Mouse (Mus musculus) heart, embryonic 16.5 days (tissue): ENCODE data around the gene Tmem198. TPM values are rescaled to one million over a fixed set of nuclear protein-coding genes. Genes with fewer than 3 reads are reported as not detected.

Experiments
- ATAC-seq: fragments of 200-750 bp; cut with Nextera tagmentation; replicated peaks from 2 replicates; pipeline ENCODE4 v1.8.0; 2017; ENCODE audit warnings: moderate number of reproducible peaks; ENCODE audit not compliant: insufficient read depth, low FRiP score; ENCODE audit errors: extremely low read depth
- H3K27ac ChIP-seq: fragments of 300-500 bp; sonication (generic); 2 replicates; pipeline ENCODE4 v1.5.1; 2014; ENCODE audit warnings: mild to moderate bottlenecking, low read length, control low read depth, moderate library complexity
- H3K27me3 ChIP-seq: fragments of 300-500 bp; sonication (generic); 2 replicates; pipeline ENCODE4 v1.6.1; 2014; ENCODE audit warnings: low read length, mixed read lengths; ENCODE audit not compliant: control insufficient read depth, insufficient read depth
- H3K36me3 ChIP-seq: fragments of 300-500 bp; sonication (generic); 2 replicates; pipeline ENCODE4 v1.6.1; 2014; ENCODE audit not compliant: control insufficient read depth, insufficient read depth
- H3K4me1 ChIP-seq: fragments of 300-500 bp; sonication (generic); 2 replicates; pipeline ENCODE4 v1.6.1; 2014; ENCODE audit warnings: low read length, mixed read lengths; ENCODE audit not compliant: control insufficient read depth, insufficient read depth
- H3K4me2 ChIP-seq: fragments of 300-500 bp; sonication (generic); 2 replicates; pipeline ENCODE4 v1.6.1; 2014; ENCODE audit warnings: low read depth, mild to moderate bottlenecking, control low read depth, low read length
- H3K4me3 ChIP-seq: fragments of 300-500 bp; sonication (generic); 2 replicates; pipeline ENCODE4 v1.5.1; 2014; ENCODE audit warnings: mild to moderate bottlenecking, control low read depth, low read length
- H3K9ac ChIP-seq: fragments of 300-500 bp; sonication (generic); 2 replicates; pipeline ENCODE4 v1.6.1; 2014; ENCODE audit warnings: low read length, control low read depth
- H3K9me3 ChIP-seq: fragments of 300-500 bp; sonication (generic); replicated peaks from 2 replicates; pipeline ENCODE4 v1.6.1; 2016; ENCODE audit warnings: low read length; ENCODE audit not compliant: control insufficient read depth
- WGBS: fragments of 180-500 bp; shearing (Covaris S2); extraction: QIAGEN DNeasy Blood & Tissue Kit; methylation state at CpG from one replicate; pipeline ENCODE4 v1.1.7; 2014; 5-methylcytosine and 5-hydroxymethylcytosine counted together
- polyA plus RNA-seq: library from polyadenylated mRNA; unstranded; fragments of >200 nt; fragmentation: Nextera tagmentation; extraction: Ambion mirVana; gene quantifications from 2 replicates; pipeline ENCODE4 v1.2.1, GENCODE M21; 2015

The Tmem198 gene
- polyA plus RNA-seq, 1 experiment from 2014 or later, result 0.60 TPM

DNA sequence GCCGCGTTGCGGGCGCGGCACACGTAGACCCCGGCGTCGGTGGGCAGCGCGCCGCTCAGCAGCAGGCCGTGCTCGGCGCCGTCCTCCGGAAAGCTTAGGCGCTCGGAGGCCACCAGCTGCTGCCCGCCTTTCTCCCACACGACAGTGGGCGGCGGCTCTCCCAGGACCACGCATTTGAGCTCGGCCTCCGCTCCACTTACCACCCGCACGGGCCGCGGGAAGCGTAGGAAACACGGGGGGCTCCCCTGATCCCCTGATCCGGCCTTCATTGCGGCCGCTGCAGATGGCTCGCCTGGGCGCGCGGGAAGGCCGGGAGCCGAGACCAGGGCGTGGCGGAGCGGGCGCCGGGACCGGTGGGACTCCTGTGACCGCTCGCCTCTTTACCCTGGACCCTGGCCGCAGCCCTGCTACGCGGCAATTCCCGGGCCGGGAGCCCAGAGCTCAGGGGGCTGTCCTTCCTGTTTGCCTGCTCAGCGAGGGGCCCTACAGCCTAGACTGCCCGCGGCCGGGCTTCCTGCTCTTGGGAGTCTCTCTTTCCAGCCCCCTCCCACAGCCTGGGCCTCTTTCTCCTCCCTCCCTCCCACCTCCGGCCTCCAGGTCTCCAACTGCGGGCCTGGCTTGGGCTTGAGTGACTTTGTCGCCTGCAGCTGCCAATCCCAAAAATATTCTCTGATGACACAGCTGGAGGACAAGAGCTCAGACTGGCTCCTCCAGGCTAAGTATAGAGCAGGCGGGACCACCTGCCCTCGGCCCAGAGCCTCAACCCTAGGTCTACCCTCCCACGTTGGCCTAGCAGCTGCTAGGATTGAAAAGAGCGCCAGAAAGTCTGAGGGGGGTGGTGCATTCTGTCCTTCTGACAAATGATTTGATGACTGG lies 26.9 kb downstream of the Tmem198 start, which contains the start of gene Obsl1:
Obsl1 (minus strand) TSS at position 497 of the 876 bp plus-strand sequence.
- no peaks in the 10 kb centered on the region for H3K27me3 ChIP-seq
- peak within 1 kb of the TSS; percentile 100 for H3K27ac ChIP-seq
- peak within 1 kb of the TSS; percentile 89 for H3K4me2 ChIP-seq
- WGBS, result under 1% methylated on average over 65 of the region's 65 CpGs
- peak within 1 kb of the TSS; percentile 92 for H3K4me3 ChIP-seq
- H3K9me3 ChIP-seq, result no peaks in the 10 kb centered on the region
- peaks cover 51% of the 10 kb centered on the region for H3K4me1 ChIP-seq
- ATAC-seq, result peak; percentile 93
- peaks cover 11% of the 10 kb centered on the region for H3K36me3 ChIP-seq
- peak within 1 kb of the TSS; percentile 99 for H3K9ac ChIP-seq

DNA sequence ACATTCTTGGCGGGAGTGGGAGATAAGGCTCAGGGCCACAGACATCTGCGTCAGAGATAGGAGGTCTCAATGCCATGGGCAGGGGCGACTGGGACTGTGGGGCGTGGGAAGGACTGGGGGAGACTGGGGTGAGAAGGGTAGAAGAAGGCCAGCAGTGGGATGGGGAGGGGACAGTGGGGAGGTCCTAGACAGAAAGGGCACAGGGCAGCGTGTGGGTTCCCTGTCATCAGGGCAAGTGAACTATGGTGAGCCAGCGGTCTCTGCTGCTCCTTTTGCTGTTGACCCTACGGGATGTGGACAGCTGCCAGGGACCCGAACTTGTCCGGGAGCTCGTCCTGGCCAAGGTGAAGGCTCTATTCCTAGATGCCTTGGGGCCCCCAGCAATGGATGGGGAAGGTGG lies 27.7 kb downstream of the Tmem198 start, which contains the start of gene Inha:
Inha (plus strand) TSS at position 72 of the 400 bp plus-strand sequence.
- 34% methylated on average over 10 of the region's 10 CpGs for WGBS
- H3K4me1 ChIP-seq, result peaks cover 59% of the 10 kb centered on the region
- peak within 1 kb of the TSS; percentile 89 for H3K4me2 ChIP-seq
- H3K27me3 ChIP-seq, result no peaks in the 10 kb centered on the region
- H3K27ac ChIP-seq, result peak within 1 kb of the TSS; percentile 100
- H3K36me3 ChIP-seq, result 0 out of 2 replicates have a peak, but pooled peaks cover 4% of the 10 kb centered on the region
- peak within 1 kb of the TSS; percentile 92 for H3K4me3 ChIP-seq
- peak within 1 kb of the TSS; percentile 99 for H3K9ac ChIP-seq
- no peak for ATAC-seq
- H3K9me3 ChIP-seq, result no peaks in the 10 kb centered on the region

DNA sequence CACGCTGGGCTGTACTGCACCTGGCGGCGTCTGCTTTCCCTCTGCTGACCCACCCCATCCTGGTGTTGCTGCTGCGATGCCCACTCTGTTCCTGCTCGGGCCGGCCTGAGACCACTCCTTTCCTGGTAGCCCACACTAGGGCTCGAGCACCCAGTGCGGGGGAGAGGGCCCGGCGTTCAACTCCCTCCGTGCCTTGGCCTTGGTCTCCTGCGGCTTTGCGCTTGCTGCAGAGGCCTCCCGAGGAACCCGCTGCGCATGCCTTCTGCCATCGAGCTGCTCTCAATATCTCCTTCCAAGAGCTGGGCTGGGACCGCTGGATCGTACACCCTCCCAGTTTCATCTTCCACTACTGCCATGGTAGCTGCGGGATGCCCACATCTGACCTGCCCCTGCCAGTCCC lies 30.3 kb downstream of the Tmem198 start:
- H3K27ac ChIP-seq, result peak overlapping the region; percentile 95
- peaks cover 43% of the 10 kb centered on the region for H3K4me1 ChIP-seq
- H3K4me2 ChIP-seq, result no peak overlapping the region; the same call in 1 of the 2 replicates
- H3K27me3 ChIP-seq, result no peaks in the 10 kb centered on the region
- no peak overlapping the region for H3K4me3 ChIP-seq
- H3K9ac ChIP-seq, result peak overlapping the region; percentile 29; the same call in 1 of the 2 replicates
- H3K9me3 ChIP-seq, result no peaks in the 10 kb centered on the region
- 53% methylated on average over 20 of the region's 20 CpGs for WGBS
- ATAC-seq, result no peak
- H3K36me3 ChIP-seq, result no peaks in the 10 kb centered on the region

DNA sequence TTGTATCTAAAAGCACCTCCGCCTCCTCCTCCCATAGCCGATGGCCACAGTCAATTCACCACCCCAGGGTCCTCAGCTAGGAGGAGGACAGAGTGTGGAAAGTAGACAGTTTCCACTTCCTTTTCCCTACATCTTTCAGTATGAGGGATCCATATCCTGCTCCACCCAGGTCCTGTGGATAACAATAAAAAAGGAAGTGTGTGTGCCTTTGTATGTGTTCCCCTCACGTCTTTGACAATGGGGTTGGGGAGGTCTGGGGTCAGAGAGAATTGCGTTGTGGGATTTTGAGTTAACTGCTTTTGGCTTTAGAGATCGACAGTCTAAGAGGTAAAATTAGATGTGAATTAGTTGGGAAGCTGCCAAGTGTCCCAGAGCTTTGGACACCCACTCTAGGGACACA lies 30.8 kb downstream of the Tmem198 start:
- Histone ChIP-seq H3K9me3 (no peaks in the 10 kb centered on the region), H3K9ac (no peak overlapping the region), H3K4me3 (no peak overlapping the region), H3K36me3 (no peaks in the 10 kb centered on the region), H3K4me2 (0 out of 2 replicates have a peak overlapping the region, but pooled peaks have one; percentile 17), H3K27me3 (no peaks in the 10 kb centered on the region), H3K27ac (peak overlapping the region; percentile 95), H3K4me1 (peaks cover 43% of the 10 kb centered on the region)
- ATAC-seq, result no peak
- 37% methylated on average over 5 of the region's 5 CpGs for WGBS

DNA sequence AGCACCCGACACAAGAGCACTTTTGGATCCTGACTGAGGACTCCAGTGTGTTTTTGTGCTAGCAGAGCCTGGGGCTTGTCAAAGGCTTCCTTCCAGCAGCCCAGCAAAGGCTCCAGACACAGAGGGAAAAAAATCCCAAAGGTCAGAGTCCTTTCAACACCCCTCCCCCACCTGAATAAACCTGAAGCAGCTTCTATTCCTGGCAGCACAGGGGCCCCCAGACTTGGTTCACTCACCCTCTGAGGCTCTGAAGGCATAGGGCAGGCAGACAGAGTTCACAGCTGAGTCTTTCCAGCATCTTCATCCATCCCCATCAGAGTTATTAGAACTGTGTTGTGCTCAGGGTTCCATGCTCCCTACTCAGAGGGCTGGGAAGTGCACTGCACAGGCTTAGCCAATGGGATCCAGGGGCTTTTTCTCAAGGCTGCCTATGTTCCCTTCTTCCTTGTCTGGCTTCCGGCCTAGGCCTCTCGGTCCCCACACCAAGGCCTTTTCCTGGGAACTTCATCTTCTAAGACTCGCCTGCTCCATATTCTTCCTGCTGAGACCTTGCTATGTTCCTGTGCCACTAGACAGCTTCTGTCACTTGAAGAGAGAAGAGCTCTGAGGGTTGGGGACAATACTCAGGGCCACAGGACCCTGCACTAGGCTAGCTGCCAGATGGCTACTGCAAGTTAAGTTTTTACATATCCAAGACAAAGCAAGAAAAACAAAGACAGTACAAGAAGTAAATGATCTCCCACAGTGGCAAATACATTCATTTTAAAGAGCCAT lies 32.3 kb downstream of the Tmem198 start:
- no peak overlapping the region for H3K4me3 ChIP-seq
- peaks cover 47% of the 10 kb centered on the region for H3K4me1 ChIP-seq
- no peaks in the 10 kb centered on the region for H3K9me3 ChIP-seq
- H3K27me3 ChIP-seq, result no peaks in the 10 kb centered on the region
- H3K4me2 ChIP-seq, result no peak overlapping the region
- ATAC-seq, result peak; percentile 45
- H3K27ac ChIP-seq, result peak overlapping the region; percentile 95
- no peaks in the 10 kb centered on the region for H3K36me3 ChIP-seq
- H3K9ac ChIP-seq, result peak overlapping the region; percentile 54
- 23% methylated on average over 4 of the region's 4 CpGs for WGBS

- ATAC-seq, result no peak
- no peak overlapping the region for H3K4me3 ChIP-seq
- WGBS, result 94% methylated on average over 3 of the region's 3 CpGs
- H3K27me3 ChIP-seq, result no peaks in the 10 kb centered on the region
- peak overlapping the region; percentile 95 for H3K27ac ChIP-seq
- no peaks in the 10 kb centered on the region for H3K9me3 ChIP-seq
- H3K4me1 ChIP-seq, result peaks cover 45% of the 10 kb centered on the region
- H3K9ac ChIP-seq, result no peak overlapping the region
- no peaks in the 10 kb centered on the region for H3K36me3 ChIP-seq
- H3K4me2 ChIP-seq, result no peak overlapping the region
Observed at GRCm38 (mm10) chr1:75512550-75512949, 33.2 kb downstream of the Tmem198 start.

DNA sequence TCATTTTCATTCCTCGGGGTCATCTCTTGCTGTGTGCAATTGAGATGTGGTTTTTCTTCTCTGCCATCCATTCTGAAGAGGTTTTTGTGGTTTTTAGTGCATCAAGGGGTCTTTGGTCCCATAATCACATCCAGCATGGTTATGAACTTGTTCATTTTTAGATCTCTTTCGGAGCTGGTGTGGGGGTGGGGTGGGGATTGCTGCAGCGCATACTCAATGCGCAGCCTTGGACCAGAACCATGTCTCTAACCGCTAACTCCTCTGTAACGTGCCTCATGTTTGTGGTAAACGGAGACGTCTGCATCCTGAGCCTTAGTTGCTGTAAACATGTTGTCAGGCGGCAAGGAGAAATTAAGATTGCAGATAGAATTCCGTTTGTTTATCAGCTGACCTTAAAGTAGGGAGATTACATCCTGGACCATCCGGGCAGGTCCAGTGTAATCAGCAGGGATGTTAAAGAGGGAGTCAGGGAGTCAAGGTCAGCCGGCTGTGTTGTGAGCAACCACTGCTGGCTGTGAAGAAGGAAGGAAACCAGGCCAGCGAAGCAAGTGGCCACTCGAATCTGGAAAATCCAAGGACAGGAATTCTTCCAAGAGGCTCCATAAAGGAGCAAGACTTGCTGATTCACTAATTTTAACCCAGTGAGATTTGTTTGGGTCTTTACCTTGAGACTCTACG lies 37.5 kb downstream of the Tmem198 start:
- 44% methylated on average over 15 of the region's 15 CpGs for WGBS
- no peaks in the 10 kb centered on the region for H3K27me3 ChIP-seq
- ATAC-seq, result no peak
- H3K4me2 ChIP-seq, result no peak overlapping the region
- H3K4me3 ChIP-seq, result no peak overlapping the region
- H3K9me3 ChIP-seq, result no peaks in the 10 kb centered on the region
- peaks cover 34% of the 10 kb centered on the region for H3K4me1 ChIP-seq
- peak overlapping the region; percentile 33 for H3K27ac ChIP-seq
- H3K36me3 ChIP-seq, result no peaks in the 10 kb centered on the region
- H3K9ac ChIP-seq, result peak overlapping the region; percentile 20; the same call in 1 of the 2 replicates

GRCm38 (mm10) chr1:75517984-75518383 lies 38.7 kb downstream of the Tmem198 start:
- Histone ChIP-seq H3K27me3 (no peaks in the 10 kb centered on the region), H3K4me3 (no peak overlapping the region), H3K36me3 (no peaks in the 10 kb centered on the region), H3K4me1 (peaks cover 31% of the 10 kb centered on the region), H3K4me2 (no peak overlapping the region), H3K9ac (no peak overlapping the region), H3K27ac (no peak overlapping the region), H3K9me3 (no peaks in the 10 kb centered on the region)
- no peak for ATAC-seq
- WGBS, result 58% methylated on average over 4 of the region's 4 CpGs
